Mouse (Mus musculus) stomach, embryonic 15.5 days (tissue): ENCODE measurements around the gene Rsbn1l. TPM values are rescaled to one million over a fixed set of nuclear protein-coding genes. Genes with fewer than 3 reads are reported as not detected.

Source experiments
- ATAC-seq: fragments of 200-750 bp; cut with Nextera tagmentation; 2 replicates; pipeline ENCODE4 v1.8.0; 2017; ENCODE audit warnings: low read depth, moderate number of reproducible peaks, moderate TSS enrichment; ENCODE audit not compliant: insufficient read depth, low FRiP score
- H3K27ac ChIP-seq: fragments of 300-500 bp; sonication (generic); 2 replicates; pipeline ENCODE4 v1.5.1; 2015; ENCODE audit warnings: mild to moderate bottlenecking, inconsistent platforms
- H3K27me3 ChIP-seq: fragments of 300-500 bp; sonication (generic); replicated peaks from 2 replicates; pipeline ENCODE4 v1.6.1; 2015; ENCODE audit warnings: inconsistent platforms
- H3K36me3 ChIP-seq: fragments of 300-500 bp; sonication (generic); 2 replicates; pipeline ENCODE4 v1.6.1; 2015; ENCODE audit warnings: inconsistent platforms
- H3K4me1 ChIP-seq: fragments of 300-500 bp; sonication (generic); 2 replicates; pipeline ENCODE4 v1.6.1; 2015; ENCODE audit warnings: inconsistent platforms
- H3K4me2 ChIP-seq: fragments of 300-500 bp; sonication (generic); 2 replicates; pipeline ENCODE4 v1.6.1; 2015; ENCODE audit warnings: mild to moderate bottlenecking, inconsistent platforms
- H3K4me3 ChIP-seq: fragments of 300-500 bp; sonication (generic); replicated peaks from 2 replicates; pipeline ENCODE4 v1.5.1; 2015; ENCODE audit warnings: inconsistent platforms
- H3K9ac ChIP-seq: fragments of 300-500 bp; sonication (generic); 2 replicates; pipeline ENCODE4 v1.6.1; 2015; ENCODE audit warnings: inconsistent platforms
- H3K9me3 ChIP-seq: fragments of 300-500 bp; sonication (generic); 2 replicates; pipeline ENCODE4 v1.6.1; 2016; ENCODE audit warnings: inconsistent platforms
- WGBS: fragments of 180-500 bp; shearing (Covaris S2); methylation state at CpG from one replicate; pipeline ENCODE4 v1.1.7; 2015; 5-methylcytosine and 5-hydroxymethylcytosine counted together
- polyA plus RNA-seq: library from polyadenylated mRNA; unstranded; fragments of >200 nt; fragmentation: Nextera tagmentation; extraction: Ambion mirVana; gene quantifications from 2 replicates; pipeline ENCODE4 v1.2.1, GENCODE M21; 2015

Gene Rsbn1l
- polyA plus RNA-seq, 1 experiment from 2014 or later: 5.2 TPM

GRCm38 (mm10) chr5:20968493-20968892, 12.3 kb upstream of the Rsbn1l start:
- Histone ChIP-seq H3K27me3 (no peaks in the 10 kb centered on the region), H3K4me3 (no peak overlapping the region), H3K4me2 (no peak overlapping the region), H3K27ac (no peak overlapping the region), H3K4me1 (no peaks in the 10 kb centered on the region), H3K9ac (no peak overlapping the region), H3K36me3 (no peaks in the 10 kb centered on the region), H3K9me3 (no peaks in the 10 kb centered on the region)
- 72% methylated on average over 9 of the region's 9 CpGs for WGBS
- no peak for ATAC-seq

- no peaks in the 10 kb centered on the region for H3K4me1 ChIP-seq
- H3K4me2 ChIP-seq: no peak overlapping the region
- 38% methylated on average over 4 of the region's 4 CpGs for WGBS
- H3K9ac ChIP-seq: no peak overlapping the region
- H3K27me3 ChIP-seq: no peaks in the 10 kb centered on the region
- no peaks in the 10 kb centered on the region for H3K9me3 ChIP-seq
- H3K27ac ChIP-seq: no peak overlapping the region
- no peak overlapping the region for H3K4me3 ChIP-seq
- H3K36me3 ChIP-seq: no peaks in the 10 kb centered on the region
- ATAC-seq: 0 out of 2 replicates have a peak, but pooled peaks have one; percentile 50
These were observed 11.7 kb upstream of the Rsbn1l start for GRCm38 (mm10) chr5:20967942-20968341.

GRCm38 (mm10) chr5:20964446-20964845, 8.2 kb upstream of the Rsbn1l start:
- Histone ChIP-seq H3K27ac (no peak overlapping the region), H3K36me3 (no peaks in the 10 kb centered on the region)
- no peak for ATAC-seq

GRCm38 (mm10) chr5:20963295-20963694, 7.1 kb upstream of the Rsbn1l start:
- Histone ChIP-seq H3K4me2 (no peak overlapping the region), H3K4me1 (no peaks in the 10 kb centered on the region), H3K4me3 (no peak overlapping the region), H3K27ac (no peak overlapping the region), H3K9ac (no peak overlapping the region), H3K27me3 (no peaks in the 10 kb centered on the region), H3K36me3 (no peaks in the 10 kb centered on the region), H3K9me3 (no peaks in the 10 kb centered on the region)
- WGBS: 88% methylated on average over 9 of the region's 9 CpGs
- ATAC-seq: no peak

More at GRCm38 (mm10) chr5:20964446-20964845, 8.2 kb upstream of the Rsbn1l start:
- 73% methylated on average over 6 of the region's 6 CpGs for WGBS
- Histone ChIP-seq H3K4me1 (no peaks in the 10 kb centered on the region), H3K27me3 (no peaks in the 10 kb centered on the region), H3K4me3 (no peak overlapping the region), H3K9me3 (no peaks in the 10 kb centered on the region), H3K9ac (no peak overlapping the region), H3K4me2 (no peak overlapping the region)

GRCm38 (mm10) chr5:20960927-20961326, 4.7 kb upstream of the Rsbn1l start:
- Histone ChIP-seq H3K9me3 (no peaks in the 10 kb centered on the region), H3K36me3 (peaks cover 4% of the 10 kb centered on the region; the same call in 1 of the 2 replicates), H3K27ac (no peak overlapping the region), H3K9ac (no peak overlapping the region), H3K4me3 (no peak overlapping the region), H3K27me3 (no peaks in the 10 kb centered on the region), H3K4me2 (no peak overlapping the region), H3K4me1 (no peaks in the 10 kb centered on the region)
- WGBS: 88% methylated on average over 2 of the region's 2 CpGs
- ATAC-seq: no peak

GRCm38 (mm10) chr5:20955114-20955835, 923 bp downstream of the Rsbn1l start:
- Histone ChIP-seq H3K36me3 (peaks cover 4% of the 10 kb centered on the region; the same call in 1 of the 2 replicates), H3K9ac (no peak overlapping the region), H3K4me3 (no peak overlapping the region), H3K27ac (no peak overlapping the region), H3K4me2 (no peak overlapping the region), H3K9me3 (no peaks in the 10 kb centered on the region), H3K27me3 (no peaks in the 10 kb centered on the region), H3K4me1 (0 out of 2 replicates have a peak, but pooled peaks cover 3% of the 10 kb centered on the region)
- no peak for ATAC-seq
- 46% methylated on average over 13 of the region's 13 CpGs for WGBS

GRCm38 (mm10) chr5:20952337-20952925, 3.8 kb downstream of the Rsbn1l start:
- peak overlapping the region; percentile 50 for H3K4me2 ChIP-seq
- no peaks in the 10 kb centered on the region for H3K27me3 ChIP-seq
- no peaks in the 10 kb centered on the region for H3K9me3 ChIP-seq
- H3K4me1 ChIP-seq: peaks cover 3% of the 10 kb centered on the region; the same call in 1 of the 2 replicates
- H3K9ac ChIP-seq: peak overlapping the region; percentile 16; the same call in 1 of the 2 replicates
- WGBS: 22% methylated on average over 9 of the region's 9 CpGs
- H3K4me3 ChIP-seq: peak overlapping the region; percentile 98
- H3K27ac ChIP-seq: peak overlapping the region; percentile 99; the same call in 1 of the 2 replicates
- ATAC-seq: no peak
- H3K36me3 ChIP-seq: peaks cover 4% of the 10 kb centered on the region; the same call in 1 of the 2 replicates

- peak overlapping the region; percentile 84 for H3K9ac ChIP-seq
- H3K36me3 ChIP-seq: peaks cover 3% of the 10 kb centered on the region; the same call in 1 of the 2 replicates
- no peaks in the 10 kb centered on the region for H3K9me3 ChIP-seq
- H3K27me3 ChIP-seq: no peaks in the 10 kb centered on the region
- H3K4me3 ChIP-seq: peak overlapping the region; percentile 98
- peak overlapping the region; percentile 55 for H3K4me2 ChIP-seq
- under 1% methylated on average over 51 of the region's 51 CpGs for WGBS
- ATAC-seq: peak; percentile 99
- H3K4me1 ChIP-seq: peaks cover 3% of the 10 kb centered on the region; the same call in 1 of the 2 replicates
- peak overlapping the region; percentile 99 for H3K27ac ChIP-seq
These were observed 4.4 kb downstream of the Rsbn1l start for GRCm38 (mm10) chr5:20951666-20952281.

GRCm38 (mm10) chr5:20950855-20951650, 5.1 kb downstream of the Rsbn1l start:
- H3K9me3 ChIP-seq: no peaks in the 10 kb centered on the region
- peak overlapping the region; percentile 84 for H3K9ac ChIP-seq
- ATAC-seq: peak; percentile 72
- peak overlapping the region; percentile 55 for H3K4me2 ChIP-seq
- no peaks in the 10 kb centered on the region for H3K36me3 ChIP-seq
- peaks cover 3% of the 10 kb centered on the region; the same call in 1 of the 2 replicates for H3K4me1 ChIP-seq
- no peaks in the 10 kb centered on the region for H3K27me3 ChIP-seq
- H3K4me3 ChIP-seq: peak overlapping the region; percentile 98
- peak overlapping the region; percentile 99 for H3K27ac ChIP-seq
- WGBS: under 1% methylated on average over 88 of the region's 88 CpGs

- peak overlapping the region; percentile 98 for H3K4me3 ChIP-seq
- no peak for ATAC-seq
- no peaks in the 10 kb centered on the region for H3K36me3 ChIP-seq
- H3K9me3 ChIP-seq: no peaks in the 10 kb centered on the region
- WGBS: under 1% methylated on average over 9 of the region's 9 CpGs
- peak overlapping the region; percentile 84; the same call in 1 of the 2 replicates for H3K9ac ChIP-seq
- peaks cover 3% of the 10 kb centered on the region; the same call in 1 of the 2 replicates for H3K4me1 ChIP-seq
- no peak overlapping the region; the same call in 1 of the 2 replicates for H3K27ac ChIP-seq
- H3K27me3 ChIP-seq: no peaks in the 10 kb centered on the region
- H3K4me2 ChIP-seq: peak overlapping the region; percentile 55
These were observed 5.7 kb downstream of the Rsbn1l start for GRCm38 (mm10) chr5:20950516-20950854.

- Histone ChIP-seq H3K9ac (0 out of 2 replicates have a peak overlapping the region, but pooled peaks have one; percentile 9), H3K27me3 (no peaks in the 10 kb centered on the region), H3K9me3 (no peaks in the 10 kb centered on the region), H3K36me3 (no peaks in the 10 kb centered on the region), H3K27ac (no peak overlapping the region), H3K4me3 (peak overlapping the region; percentile 98), H3K4me1 (peaks cover 3% of the 10 kb centered on the region; the same call in 1 of the 2 replicates), H3K4me2 (peak overlapping the region; percentile 55)
- no peak for ATAC-seq
- 7% methylated on average over 5 of the region's 5 CpGs for WGBS
These were observed 6.1 kb downstream of the Rsbn1l start for GRCm38 (mm10) chr5:20950093-20950492.
